Mouse (Mus musculus) left cerebral cortex, adult 11 months (tissue): Measurements from ENCODE around the gene Ece1.

Experiments
- DNase-seq: peaks from one replicate; pipeline ENCODE4 v3.0.0; 2022; ENCODE audit warnings: low spot score

The Ece1 gene

GRCm38 (mm10) chr4:137883513-137884150 lies 21.6 kb downstream of the Ece1 start:
- DNase-seq: no peak

GRCm38 (mm10) chr4:137887337-137887992 lies 25.4 kb downstream of the Ece1 start:
- no peak for DNase-seq

DNA sequence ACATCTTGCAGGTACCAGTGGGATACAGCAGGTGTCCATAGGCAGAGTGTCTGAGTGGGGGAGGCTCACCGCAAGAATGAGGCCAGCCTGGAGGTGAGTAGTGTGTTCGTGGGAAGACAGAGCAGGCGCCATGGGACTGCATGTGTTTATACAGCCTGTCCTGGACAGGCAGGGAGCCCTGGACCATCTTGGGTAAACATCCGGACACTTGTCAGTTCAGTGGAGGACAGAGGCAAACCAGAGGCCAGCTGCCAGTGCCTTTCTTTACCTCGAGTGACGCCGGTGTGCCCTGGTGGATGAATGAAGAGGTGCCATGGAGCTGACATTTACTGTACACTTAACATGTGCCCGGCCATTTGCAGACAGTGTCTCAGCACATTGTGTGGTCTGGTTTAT lies 26.0 kb downstream of the Ece1 start:
- no peak for DNase-seq

- no peak for DNase-seq
Measured at GRCm38 (mm10) chr4:137890596-137890995, 28.6 kb downstream of the Ece1 start.

DNA sequence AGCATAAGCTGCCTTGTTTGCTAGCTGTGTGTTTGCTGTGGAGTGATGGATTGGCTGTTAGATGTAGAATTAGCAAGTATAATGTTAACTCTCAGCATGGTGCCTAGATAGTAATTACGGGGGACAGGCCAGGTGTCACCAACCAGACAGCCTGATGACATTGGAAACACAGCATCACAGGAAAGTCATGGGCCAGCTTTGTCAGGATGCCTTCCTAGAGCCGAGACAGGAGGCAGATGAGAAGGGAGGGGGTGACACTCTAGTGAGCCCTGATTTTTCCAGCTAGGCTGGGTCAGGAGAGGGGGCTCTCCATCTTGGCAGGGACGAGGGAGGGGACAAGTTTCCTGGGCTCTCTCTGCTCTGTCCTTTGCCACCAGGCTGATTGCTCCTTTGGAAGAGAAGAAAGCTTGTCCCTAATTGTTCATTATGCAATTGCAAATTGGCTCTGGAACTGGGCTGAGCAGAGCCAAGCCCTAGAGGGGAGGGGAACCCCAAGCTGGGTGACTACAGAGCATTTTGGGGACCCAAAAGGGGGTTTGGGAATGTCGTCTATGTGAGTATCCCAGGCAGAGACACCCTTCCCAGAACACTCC lies 29.6 kb downstream of the Ece1 start:
- no peak for DNase-seq

GRCm38 (mm10) chr4:137892713-137893242 lies 30.7 kb downstream of the Ece1 start:
- DNase-seq: no peak

DNA sequence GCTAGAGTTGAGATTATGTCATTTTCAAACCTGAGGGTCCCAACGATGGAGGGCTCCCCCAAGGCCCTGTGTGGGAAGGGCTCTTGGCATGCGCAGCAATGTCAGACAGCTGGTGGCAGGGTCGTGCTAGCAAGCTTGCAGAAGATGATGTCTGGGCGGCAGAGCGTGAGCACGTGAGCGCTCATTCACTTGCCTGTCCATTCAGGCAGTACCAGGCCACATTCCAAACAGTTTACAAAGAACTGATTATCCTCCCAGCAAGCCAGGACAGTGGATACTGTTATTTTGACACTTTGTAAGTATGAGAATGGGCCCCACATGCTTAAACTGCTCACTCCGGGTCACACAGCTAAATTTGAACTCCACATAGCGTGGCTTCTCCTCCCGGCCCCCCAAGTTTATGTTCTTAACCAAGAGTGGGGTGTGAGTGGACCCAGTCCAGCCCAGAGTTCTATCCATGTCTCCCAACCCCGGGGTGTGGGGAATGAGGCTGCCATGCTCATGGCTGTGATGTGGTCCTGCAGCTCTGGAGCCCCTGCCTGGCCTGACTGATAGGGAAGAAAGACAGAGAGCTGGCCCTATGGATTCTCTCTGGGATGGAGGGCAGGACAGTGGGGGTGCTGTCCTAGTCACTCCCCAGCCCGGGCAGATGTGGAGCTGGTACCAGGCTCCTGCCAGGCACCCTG lies 34.7 kb downstream of the Ece1 start:
- no peak for DNase-seq

DNA sequence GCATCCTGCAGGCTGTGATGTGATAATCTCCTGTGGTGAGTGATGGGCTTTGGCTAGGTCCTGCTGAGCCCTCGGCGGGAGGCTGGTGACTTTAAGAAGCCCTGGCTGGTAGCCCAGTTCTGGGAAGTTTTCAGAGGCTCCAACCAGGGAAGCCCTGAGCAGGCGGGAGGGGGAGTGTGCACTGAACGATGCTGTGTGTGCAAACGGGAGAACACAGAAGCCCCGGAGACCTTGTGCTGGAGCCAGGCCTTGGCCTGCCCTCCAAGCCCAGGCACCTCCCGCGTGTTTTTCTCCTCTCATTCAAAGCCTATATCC lies 35.2 kb downstream of the Ece1 start:
- peak; percentile 56 for DNase-seq

GRCm38 (mm10) chr4:137898490-137898889 lies 36.5 kb downstream of the Ece1 start:
- no peak for DNase-seq

DNA sequence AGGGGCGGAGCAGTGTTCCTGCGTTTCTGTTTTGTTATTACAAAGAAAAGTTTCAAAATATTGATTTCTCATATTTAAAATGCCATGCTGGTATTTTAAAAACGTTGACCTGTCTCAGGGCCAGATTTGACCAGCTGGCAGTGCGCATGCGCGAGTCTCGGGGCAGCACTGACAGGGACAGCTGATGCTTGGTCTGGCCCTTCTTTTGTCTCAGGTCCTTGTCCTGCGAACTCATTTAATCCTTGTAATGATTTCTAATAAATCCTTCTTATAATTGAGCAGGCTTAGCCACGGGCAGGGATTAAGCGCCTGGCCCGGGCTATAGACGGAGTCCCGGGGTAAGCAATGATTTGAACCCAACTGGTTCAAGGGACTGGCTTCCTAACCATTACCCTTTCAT lies 40.2 kb downstream of the Ece1 start:
- no peak for DNase-seq

DNA sequence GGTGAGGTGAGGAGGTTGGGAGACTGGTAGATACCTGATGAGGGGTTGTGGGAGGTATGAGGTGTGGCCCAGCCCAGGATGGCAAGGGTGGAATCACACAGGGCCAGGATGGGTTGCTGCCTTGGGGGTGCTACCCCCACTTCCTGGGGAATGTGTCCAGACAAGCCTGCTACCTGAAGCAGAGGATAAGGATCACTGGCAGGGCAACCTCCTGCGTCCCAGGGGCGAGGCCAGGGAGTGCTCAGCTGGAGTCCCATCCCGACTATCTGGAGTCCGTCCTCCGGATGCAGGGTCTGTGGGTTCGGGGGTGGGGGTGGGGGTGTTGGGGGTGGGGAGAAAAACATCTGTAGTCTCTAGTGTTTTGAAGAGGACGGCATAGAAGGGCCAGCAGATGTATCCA lies 40.8 kb downstream of the Ece1 start:
- DNase-seq: no peak

DNA sequence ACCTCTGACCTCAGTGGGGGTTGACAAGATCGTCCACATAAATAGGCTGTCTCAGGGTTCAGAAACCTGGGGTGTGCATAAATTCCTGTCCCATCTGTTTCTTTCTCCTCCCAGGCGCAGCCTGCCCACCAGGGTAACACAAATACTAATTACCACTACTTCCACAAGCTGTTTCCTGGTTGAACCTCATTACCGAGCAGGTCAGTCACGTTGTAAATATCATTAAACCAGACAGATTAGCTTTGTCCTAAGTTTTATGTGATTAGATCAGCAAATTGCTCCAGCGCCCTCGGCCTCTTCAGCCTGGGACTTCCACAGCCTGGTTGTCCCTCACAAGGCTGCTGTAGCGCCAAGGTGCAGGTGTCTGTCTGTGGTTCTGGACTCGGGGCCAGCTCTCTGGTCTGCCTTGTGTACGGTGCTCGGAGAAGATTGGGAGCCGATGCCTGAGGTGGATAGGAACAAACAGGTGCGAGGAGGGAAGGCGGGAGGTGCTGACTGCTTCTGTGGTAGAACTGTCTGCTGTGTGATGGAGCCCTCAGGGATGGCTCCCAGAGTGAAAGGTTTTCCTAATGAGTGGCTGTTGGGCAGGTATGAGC lies 43.0 kb downstream of the Ece1 start:
- no peak for DNase-seq

DNA sequence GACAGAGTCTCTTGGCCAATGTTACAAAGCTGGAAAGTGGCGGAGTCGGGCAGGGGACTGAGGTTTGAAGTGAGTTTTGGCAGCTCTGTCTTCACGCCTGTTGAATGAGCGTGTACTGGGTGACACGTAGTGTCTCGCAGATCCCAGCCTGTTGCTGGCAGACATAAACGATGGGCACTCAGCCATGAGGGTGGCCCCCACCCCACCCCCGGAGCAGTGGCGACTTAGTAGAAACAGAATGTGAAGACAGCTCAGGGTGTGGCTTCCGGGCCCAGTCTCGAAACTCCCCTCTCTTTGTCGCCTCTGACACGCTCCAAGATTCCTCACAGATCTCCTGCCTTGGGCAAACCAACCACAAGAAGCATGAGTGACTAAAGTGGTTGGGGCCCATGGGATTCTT lies 45.9 kb downstream of the Ece1 start:
- no peak for DNase-seq

DNA sequence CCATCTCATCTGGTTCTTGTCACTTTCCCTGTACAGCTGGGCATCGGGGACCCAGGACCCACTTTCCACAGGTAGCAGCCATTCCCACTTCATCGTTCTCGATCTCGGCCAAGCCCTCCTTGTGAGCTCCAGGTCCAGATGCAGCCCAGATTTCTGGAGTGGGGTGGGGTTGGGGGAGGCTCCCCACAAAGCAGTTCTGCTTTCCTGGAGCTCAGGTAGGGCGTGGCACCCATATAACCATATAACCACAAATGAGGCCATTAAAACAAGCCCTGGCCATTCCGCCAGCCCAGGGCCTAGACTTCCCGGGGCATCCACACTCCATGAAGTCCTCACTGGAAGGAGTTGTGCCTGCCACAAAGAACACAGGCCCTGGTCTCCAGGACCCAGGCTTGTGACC lies 46.5 kb downstream of the Ece1 start:
- no peak for DNase-seq

DNA sequence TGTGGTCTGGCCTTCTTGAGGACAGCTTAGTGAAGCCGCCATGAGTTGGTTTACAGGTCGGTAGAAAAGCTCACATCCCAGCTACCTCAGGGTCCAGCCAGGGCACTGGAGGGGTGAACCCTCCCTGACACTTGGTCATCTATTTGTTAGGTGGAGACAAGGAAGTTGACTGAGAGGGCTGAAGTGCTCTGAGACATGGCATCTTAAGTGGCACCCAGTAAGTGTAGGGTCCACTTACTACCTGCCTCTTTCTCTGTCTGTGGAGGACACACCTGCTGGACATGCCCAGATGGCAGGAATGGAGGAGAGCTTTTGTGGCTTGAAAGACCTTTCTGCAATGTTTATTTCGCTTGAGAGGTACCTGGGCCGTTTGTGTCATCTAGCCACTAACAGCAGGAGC lies 46.9 kb downstream of the Ece1 start:
- DNase-seq: no peak

DNA sequence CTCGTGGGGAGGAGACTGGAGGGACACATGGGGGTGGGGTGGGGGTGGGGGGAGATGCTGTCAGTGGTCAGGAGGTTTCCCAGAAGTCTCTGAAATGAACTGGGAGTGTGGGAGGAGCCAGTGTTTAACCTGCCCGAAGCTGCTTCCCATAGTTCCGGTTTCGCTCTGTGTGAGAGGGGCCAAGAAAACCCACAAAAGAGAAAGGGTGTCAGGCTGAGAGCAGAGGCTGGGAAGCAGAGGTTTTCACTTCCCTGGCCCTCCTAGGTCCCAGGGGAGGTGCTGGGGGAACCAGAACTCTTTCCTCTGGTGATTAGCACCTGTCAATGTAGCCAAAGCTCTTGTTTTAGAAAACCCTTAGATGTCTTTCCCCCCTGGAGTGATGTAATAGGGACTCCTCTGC lies 47.4 kb downstream of the Ece1 start:
- no peak for DNase-seq

GRCm38 (mm10) chr4:137910382-137911009 lies 48.5 kb downstream of the Ece1 start:
- no peak for DNase-seq

DNA sequence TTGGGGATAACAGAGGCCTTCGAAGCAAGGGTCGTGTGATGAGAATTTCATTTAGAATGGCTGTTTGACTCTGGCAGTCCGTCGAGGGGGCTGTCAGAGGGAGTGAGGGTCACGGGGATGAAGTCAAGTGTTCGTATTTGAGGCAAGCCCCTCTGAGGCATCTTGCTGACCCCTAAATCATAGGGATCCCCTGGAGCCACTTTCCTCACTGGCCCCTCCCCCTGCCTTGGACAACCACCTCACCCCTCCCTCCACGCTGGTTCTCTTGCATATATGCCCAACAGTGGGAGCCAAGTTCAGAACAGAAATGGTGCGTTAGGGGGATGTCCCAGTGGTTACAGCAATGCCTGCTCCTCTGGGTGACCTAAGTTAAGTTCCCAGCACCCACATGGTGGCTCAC lies 49.6 kb downstream of the Ece1 start:
- DNase-seq: no peak

DNA sequence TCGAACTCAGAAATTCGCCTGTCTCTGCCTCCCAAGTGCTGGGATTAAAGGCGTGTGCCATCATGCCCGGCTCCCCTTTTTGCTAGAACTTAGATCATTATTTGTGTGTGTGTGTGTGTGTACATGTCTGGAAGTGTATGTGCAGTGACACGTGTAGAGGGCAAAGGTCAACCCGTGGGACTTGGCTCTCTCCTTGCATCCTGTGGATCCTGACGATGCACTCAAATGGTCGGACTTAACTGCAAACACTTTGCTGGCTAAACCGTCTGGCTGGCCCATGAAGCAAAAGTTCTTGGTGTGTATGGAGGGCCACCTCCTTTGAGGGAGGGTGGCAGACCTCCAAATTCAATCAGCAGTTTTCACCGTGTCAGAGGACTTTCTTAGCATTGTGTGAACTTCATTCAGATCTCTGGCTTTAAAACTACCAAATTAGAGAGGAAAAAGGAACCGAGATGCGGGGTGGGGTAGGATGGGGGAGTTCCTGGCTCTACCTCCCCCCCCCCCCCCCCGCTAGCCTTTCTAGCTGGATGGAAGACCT lies 50.8 kb downstream of the Ece1 start:
- no peak for DNase-seq

- DNase-seq: no peak
Measured at GRCm38 (mm10) chr4:137913321-137914057, 51.5 kb downstream of the Ece1 start.

- DNase-seq: no peak
Measured at GRCm38 (mm10) chr4:137917591-137917990, 55.6 kb downstream of the Ece1 start.
